Mouse (Mus musculus): ENCODE results near the gene Rnf222. TPM values are rescaled to one million over a fixed set of nuclear protein-coding genes. Genes with fewer than 3 reads are reported as not detected.

The Rnf222 gene
- polyA plus RNA-seq (2016; fragmentation: Nextera tagmentation; extraction: Ambion mirVana): 0.07 and 0.10 TPM in 2 replicates

DNA sequence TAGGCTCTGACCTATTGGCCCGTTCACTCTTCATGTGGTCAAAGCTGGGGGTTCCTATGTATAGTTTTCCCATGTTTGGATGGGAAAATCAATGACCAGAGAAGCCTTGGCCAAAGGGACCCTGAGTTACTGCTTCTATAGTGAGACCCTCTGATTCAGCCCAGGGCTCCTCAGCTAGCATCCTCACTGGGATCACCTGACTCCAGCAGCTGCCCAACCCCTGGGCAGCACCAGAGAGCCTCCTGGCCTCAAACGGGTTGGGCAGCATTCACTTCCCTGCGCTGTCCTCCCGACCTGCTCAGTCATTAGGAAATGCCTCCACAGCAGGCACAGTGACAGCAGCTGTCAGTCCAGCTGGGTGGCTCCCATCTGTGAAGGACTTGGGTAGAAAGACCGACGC lies at the start of gene Rnf222:
Gene Rnf222 (plus strand): TSS at position 301 of the 400 bp plus-strand sequence.
- no peak within 1 kb of the TSS for H3K9ac ChIP-seq
- H3K4me3 ChIP-seq: no peak within 1 kb of the TSS
- H3K36me3 ChIP-seq: no peaks in the 10 kb centered on the region
- H3K27me3 ChIP-seq (replicated peaks): no peaks in the 10 kb centered on the region
- H3K27ac ChIP-seq: no peak within 1 kb of the TSS
- H3K4me2 ChIP-seq: no peak within 1 kb of the TSS
- peaks cover 50% of the 10 kb centered on the region for H3K4me1 ChIP-seq
- ATAC-seq: no peak
- no peaks in the 10 kb centered on the region for H3K9me3 ChIP-seq (replicated peaks)
- WGBS (ENCODE audit: insufficient replicate concordance): 46% methylated on average over 6 of the region's 6 CpGs

DNA sequence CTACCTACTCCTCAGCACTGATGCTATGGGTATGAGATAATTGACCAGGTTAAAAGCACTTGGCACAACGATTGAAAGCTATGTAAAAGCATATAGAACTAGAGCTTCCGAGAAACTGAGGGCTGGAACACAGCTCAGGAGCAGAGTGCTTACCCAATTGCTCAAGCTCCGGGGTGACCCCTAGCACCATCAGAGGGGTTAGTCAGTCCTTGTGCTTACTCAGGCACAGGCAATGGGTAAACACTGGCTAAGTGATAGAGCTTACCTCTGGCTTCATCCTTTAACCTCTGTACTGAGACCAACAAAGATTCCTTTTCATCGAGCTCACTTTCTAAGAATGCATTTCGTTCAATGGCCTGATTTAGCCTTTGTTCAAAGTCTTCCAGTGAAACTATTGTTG lies 48.7 kb upstream of the Rnf222 start:
- WGBS (ENCODE audit: insufficient replicate concordance): 82% methylated on average over 5 of the region's 5 CpGs
- H3K27ac ChIP-seq: no peak overlapping the region
- H3K4me2 ChIP-seq: no peak overlapping the region
- H3K9me3 ChIP-seq (replicated peaks): no peaks in the 10 kb centered on the region
- no peak for ATAC-seq
- H3K4me1 ChIP-seq: no peaks in the 10 kb centered on the region
- H3K4me3 ChIP-seq: no peak overlapping the region
- H3K27me3 ChIP-seq (replicated peaks): no peaks in the 10 kb centered on the region
- H3K9ac ChIP-seq: no peak overlapping the region
- peaks cover 83% of the 10 kb centered on the region for H3K36me3 ChIP-seq

DNA sequence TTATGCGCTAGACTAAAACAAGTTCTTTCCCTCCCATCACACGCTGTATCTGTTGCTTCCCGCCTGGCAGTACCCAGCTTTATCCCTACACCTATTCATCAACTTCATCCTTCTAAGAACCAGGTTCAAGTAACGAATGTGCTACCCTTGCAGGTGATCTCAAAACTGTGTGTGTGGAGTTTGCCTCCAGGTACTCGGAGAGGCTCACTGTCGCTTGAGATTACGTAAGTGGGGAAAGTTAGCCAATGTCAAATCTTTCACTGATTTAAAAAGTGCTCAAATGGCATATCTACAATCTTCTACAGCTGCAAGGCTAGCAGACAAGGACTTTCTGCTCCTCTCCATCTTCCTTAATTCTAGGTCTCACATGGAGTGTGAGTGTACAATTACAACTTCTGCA lies 37.5 kb upstream of the Rnf222 start:
- ATAC-seq: no peak
- Histone ChIP-seq H3K9me3 (replicated peaks) (no peaks in the 10 kb centered on the region), H3K9ac (no peak overlapping the region; the same call in 1 of the 2 replicates), H3K27me3 (replicated peaks) (no peaks in the 10 kb centered on the region), H3K4me2 (peak overlapping the region; percentile 92), H3K27ac (no peak overlapping the region), H3K4me3 (no peak overlapping the region), H3K4me1 (peaks cover 58% of the 10 kb centered on the region), H3K36me3 (peaks cover 6% of the 10 kb centered on the region; the same call in 1 of the 2 replicates)
- 79% methylated on average over 7 of the region's 7 CpGs for WGBS (ENCODE audit: insufficient replicate concordance)

DNA sequence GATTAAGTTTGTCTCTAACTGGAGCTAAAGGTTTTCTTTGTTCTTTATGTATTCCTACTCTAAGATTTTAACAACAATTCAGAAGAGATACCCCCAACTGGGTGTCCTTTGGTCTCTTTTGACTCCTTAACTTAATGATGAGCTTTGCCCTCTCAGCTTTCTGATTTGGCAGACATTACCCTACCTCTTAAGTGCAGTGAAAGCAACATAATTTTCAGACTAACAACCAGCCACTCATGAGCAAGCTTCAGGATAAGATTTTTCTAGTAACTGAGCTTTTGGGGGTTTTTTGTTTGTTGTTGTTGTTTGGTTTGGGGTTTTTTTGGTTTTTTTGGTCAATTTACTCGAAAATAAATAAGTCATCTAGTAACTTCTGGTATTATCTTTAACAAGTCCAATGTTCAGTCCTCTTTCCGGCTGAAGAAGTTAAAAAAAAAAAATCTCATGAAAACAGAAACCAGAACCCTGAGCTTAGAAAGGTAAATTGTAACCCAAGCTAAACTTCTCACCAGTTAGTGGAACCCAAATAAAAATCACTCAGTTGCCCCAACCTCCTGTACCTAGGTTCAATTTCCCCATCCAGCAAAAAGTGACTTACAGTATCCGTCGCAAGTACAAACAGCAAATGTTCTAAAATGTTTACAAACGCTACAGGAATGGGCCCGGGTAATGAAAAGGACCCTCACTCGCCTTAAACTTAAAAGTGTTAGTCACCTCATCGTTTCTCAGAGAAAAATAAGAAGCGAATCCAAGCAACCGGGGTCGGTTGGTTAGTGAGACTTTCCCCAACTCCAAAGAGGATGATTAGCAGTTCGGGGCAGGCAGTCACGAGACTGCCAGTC lies 36.5 kb upstream of the Rnf222 start:
- no peak for ATAC-seq
- H3K27me3 ChIP-seq (replicated peaks): no peaks in the 10 kb centered on the region
- H3K4me2 ChIP-seq: peak overlapping the region; percentile 92
- H3K27ac ChIP-seq: peak overlapping the region; percentile 99
- H3K9ac ChIP-seq: peak overlapping the region; percentile 98
- WGBS (ENCODE audit: insufficient replicate concordance): 2% methylated on average over 13 of the region's 13 CpGs
- H3K4me3 ChIP-seq: peak overlapping the region; percentile 98
- no peaks in the 10 kb centered on the region for H3K9me3 ChIP-seq (replicated peaks)
- peaks cover 6% of the 10 kb centered on the region; the same call in 1 of the 2 replicates for H3K36me3 ChIP-seq
- H3K4me1 ChIP-seq: peaks cover 64% of the 10 kb centered on the region

DNA sequence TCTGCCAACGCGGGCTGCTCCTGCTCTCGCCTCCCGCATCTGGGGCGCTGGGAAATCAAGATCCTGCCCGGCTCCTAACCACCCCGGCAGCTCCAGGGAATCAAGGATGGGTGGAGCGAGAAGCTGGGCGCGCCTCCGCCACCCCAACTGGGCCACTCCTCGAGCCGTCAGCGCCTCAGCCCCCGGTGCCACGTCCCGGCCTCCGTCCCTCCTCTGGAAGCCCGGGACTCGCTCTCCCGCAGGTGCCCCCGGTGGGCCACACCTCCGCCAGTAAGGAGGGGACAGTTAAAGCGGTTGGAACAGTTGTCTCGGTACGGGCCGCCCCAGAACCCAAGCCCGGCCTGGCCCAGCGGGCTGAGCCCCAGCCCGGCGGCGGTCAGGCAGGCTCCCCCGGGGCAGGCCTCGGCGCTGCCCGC lies 35.9 kb upstream of the Rnf222 start:
- H3K27ac ChIP-seq: peak overlapping the region; percentile 99

DNA sequence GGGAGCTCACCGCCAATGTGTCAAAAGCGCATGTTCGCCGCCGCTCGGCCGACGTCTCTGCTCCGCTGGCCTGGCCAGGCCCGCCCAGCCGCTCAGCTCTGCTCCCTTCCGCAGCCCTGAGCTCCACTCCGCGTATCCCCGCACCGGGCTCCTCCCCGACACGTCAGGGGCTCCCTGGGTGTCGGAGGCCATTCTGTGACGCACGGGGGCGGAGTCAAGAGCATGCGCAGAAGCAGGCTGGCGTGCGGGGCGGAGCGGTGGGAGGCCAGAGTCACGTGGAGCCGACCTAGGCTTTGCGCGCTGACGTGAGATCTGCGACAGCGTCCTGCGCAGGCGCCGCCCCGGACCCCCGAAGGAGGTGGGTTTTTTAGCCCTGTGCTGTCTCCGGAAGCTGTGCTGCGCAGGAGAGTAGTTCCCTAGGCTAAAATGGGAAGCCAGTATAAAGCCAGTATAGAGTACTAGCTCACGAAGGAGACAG lies 35.4 kb upstream of the Rnf222 start:
- no peaks in the 10 kb centered on the region for H3K9me3 ChIP-seq (replicated peaks)
- under 1% methylated on average over 42 of the region's 42 CpGs for WGBS (ENCODE audit: insufficient replicate concordance)
- H3K27me3 ChIP-seq (replicated peaks): no peaks in the 10 kb centered on the region
- peak; percentile 98 for ATAC-seq
- H3K27ac ChIP-seq: peak overlapping the region; percentile 99
- H3K36me3 ChIP-seq: peaks cover 6% of the 10 kb centered on the region; the same call in 1 of the 2 replicates
- H3K4me1 ChIP-seq: peaks cover 58% of the 10 kb centered on the region
- peak overlapping the region; percentile 92 for H3K4me2 ChIP-seq
- peak overlapping the region; percentile 98 for H3K9ac ChIP-seq
- H3K4me3 ChIP-seq: peak overlapping the region; percentile 98

More for the DNA sequence above, 35.9 kb upstream of the Rnf222 start:
- Histone ChIP-seq H3K36me3 (peaks cover 6% of the 10 kb centered on the region; the same call in 1 of the 2 replicates), H3K4me1 (peaks cover 62% of the 10 kb centered on the region), H3K9me3 (replicated peaks) (no peaks in the 10 kb centered on the region), H3K9ac (peak overlapping the region; percentile 98), H3K4me3 (peak overlapping the region; percentile 98), H3K27me3 (replicated peaks) (no peaks in the 10 kb centered on the region), H3K4me2 (peak overlapping the region; percentile 92)
- under 1% methylated on average over 36 of the region's 36 CpGs for WGBS (ENCODE audit: insufficient replicate concordance)
- peak; percentile 79 for ATAC-seq

DNA sequence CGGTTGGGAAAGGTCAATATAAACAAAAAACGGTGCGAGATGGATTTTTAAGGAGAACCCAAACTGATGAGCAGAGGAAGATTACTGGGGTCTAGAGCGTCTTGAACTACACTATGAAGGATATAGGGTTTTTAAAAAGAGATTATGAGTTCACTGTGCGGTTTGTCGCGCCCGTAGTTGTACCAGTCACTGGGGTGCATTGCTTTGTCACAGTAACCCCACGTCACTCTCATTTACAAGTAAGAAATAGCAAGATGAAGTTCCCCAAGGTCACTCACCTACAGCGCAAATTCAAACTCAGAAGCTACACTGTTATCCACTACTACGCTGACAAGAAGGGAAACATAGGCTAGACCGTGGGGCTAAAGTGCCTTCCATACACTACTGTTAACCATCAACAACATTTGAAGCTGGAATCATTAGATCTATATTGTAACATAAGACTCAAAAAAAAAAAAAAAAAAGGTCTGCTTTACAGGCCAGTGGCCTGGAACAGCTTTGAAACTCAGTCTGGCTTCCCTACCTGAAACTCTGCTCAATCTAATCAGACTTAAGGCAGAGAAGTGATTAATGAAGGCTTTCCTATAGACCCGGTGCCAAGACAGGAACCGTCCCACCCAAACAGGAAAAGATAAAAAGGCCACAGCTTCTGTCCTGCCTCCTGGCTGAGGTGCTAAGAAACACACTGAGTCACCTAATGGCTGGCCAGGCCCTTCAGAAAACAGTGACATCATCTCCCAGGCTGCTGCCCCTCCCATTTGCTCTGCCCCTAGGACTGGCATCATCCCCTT lies 34.5 kb upstream of the Rnf222 start:
- Histone ChIP-seq H3K27ac (peak overlapping the region; percentile 99), H3K27me3 (replicated peaks) (no peaks in the 10 kb centered on the region), H3K9ac (peak overlapping the region; percentile 98), H3K4me1 (peaks cover 58% of the 10 kb centered on the region), H3K4me3 (peak overlapping the region; percentile 98), H3K36me3 (peaks cover 6% of the 10 kb centered on the region; the same call in 1 of the 2 replicates), H3K9me3 (replicated peaks) (no peaks in the 10 kb centered on the region), H3K4me2 (peak overlapping the region; percentile 92)
- 19% methylated on average over 14 of the region's 14 CpGs for WGBS (ENCODE audit: insufficient replicate concordance)
- peak; percentile 14 for ATAC-seq

DNA sequence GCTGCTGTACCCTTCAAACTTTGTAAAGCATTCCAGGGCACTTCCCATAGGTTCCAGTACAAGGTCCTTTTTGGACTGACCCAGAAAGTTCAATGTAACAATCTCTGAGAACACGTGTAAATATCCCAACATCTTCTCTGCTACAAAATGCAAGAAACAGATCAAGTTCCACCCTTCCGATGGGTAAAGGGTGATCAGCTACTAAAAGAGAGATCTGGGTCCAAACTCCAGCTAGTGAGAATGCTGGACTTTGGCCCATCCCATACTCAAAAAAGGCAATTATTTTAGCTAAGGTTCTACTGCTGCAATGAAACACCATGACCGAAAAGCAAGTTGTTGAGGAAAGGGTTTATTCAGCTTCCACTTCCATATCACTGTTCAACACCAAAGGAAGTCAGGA lies 33.7 kb upstream of the Rnf222 start:
- peaks cover 60% of the 10 kb centered on the region for H3K4me1 ChIP-seq

DNA sequence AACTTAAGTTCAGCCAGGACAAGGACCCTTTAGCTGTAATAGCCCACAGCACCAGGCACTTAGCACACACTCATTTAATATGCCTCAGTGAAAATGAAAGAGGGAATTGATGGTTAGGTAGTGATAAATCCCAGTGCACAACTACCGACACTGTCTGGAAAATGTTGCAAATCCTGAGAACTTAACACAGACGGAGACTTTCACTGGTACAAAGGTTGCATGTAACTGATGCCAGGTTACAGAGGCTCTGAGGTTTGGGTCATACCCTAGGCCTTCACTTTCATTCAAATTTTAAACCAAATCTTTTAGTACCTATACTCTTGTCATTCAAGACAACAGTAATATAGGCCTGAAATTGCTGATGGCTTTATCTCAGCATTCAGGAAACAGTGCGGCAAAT lies 31.0 kb upstream of the Rnf222 start:
- H3K9me3 ChIP-seq (replicated peaks): no peaks in the 10 kb centered on the region
- H3K4me3 ChIP-seq: no peak overlapping the region
- H3K36me3 ChIP-seq: no peaks in the 10 kb centered on the region
- H3K4me2 ChIP-seq: no peak overlapping the region
- 79% methylated on average over 3 of the region's 3 CpGs for WGBS (ENCODE audit: insufficient replicate concordance)
- no peaks in the 10 kb centered on the region for H3K27me3 ChIP-seq (replicated peaks)
- no peak overlapping the region for H3K9ac ChIP-seq
- H3K4me1 ChIP-seq: peaks cover 42% of the 10 kb centered on the region
- no peak for ATAC-seq
- H3K27ac ChIP-seq: no peak overlapping the region

More for the DNA sequence above, 33.7 kb upstream of the Rnf222 start:
- 73% methylated on average over 3 of the region's 3 CpGs for WGBS (ENCODE audit: insufficient replicate concordance)
- Histone ChIP-seq H3K27me3 (replicated peaks) (no peaks in the 10 kb centered on the region), H3K4me2 (0 out of 2 replicates have a peak overlapping the region, but pooled peaks have one; percentile 92), H3K9ac (no peak overlapping the region; the same call in 1 of the 2 replicates), H3K27ac (peak overlapping the region; percentile 99), H3K4me3 (no peak overlapping the region), H3K9me3 (replicated peaks) (no peaks in the 10 kb centered on the region), H3K36me3 (peaks cover 1% of the 10 kb centered on the region; the same call in 1 of the 2 replicates)
- ATAC-seq: no peak

DNA sequence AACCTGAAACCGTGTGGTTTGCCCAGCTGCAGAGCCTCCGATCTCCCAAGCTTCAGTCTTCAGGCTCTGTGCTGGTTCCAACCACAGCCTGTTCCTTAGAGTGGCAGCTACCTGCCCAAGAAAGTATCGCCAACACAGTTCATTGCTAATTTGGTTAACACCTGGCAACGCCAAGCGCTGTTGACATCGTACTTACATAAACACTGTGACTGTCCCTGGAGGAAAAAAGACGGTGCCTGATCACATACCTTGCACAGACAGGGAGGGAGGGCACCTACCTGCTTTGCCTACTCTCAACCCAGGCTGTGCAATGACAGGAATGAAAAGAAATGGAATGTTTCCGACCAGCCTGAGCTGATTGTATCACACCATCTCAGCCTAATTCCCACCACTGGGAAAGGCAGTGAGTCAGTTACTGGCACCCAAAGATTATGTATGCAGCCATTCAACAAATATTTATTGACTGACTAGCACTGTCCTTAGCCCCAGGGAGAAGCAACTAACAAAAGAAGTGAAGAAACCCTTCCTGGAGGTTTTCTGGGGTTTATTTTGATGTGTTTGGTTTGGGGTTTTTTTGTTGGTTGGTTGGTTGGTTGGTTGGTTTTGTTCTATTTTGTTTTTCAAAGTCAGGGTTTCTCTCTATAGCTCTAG lies 28.3 kb upstream of the Rnf222 start:
- Histone ChIP-seq H3K27me3 (replicated peaks) (0 out of 2 replicates have a peak, but pooled peaks cover 10% of the 10 kb centered on the region), H3K4me2 (no peak overlapping the region), H3K4me1 (peaks cover 40% of the 10 kb centered on the region), H3K27ac (no peak overlapping the region), H3K4me3 (no peak overlapping the region), H3K9ac (no peak overlapping the region), H3K36me3 (no peaks in the 10 kb centered on the region), H3K9me3 (replicated peaks) (no peaks in the 10 kb centered on the region)
- ATAC-seq: no peak
- 70% methylated on average over 8 of the region's 8 CpGs for WGBS (ENCODE audit: insufficient replicate concordance)

DNA sequence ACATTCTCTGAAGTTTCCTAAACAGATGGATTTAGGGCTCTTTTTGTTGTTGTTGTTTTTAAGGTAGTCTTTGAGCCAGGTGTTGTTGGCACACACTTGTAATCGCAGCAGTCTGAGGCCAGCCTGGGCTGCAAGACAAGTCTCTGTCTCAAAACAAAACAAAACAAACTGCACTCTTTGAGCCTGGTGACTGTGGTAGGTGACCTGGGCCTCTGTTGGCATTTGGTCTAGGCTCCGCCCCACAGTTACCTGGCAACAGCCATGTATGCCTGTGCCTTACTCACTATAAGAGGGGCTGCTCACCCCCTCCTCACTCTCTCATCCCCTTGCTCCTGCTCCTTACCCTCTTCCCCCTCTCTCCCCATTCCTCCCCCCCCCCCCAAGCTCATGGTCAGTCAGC lies 26.1 kb upstream of the Rnf222 start:
- Histone ChIP-seq H3K4me3 (no peak overlapping the region), H3K36me3 (no peaks in the 10 kb centered on the region), H3K27me3 (replicated peaks) (peaks cover 20% of the 10 kb centered on the region), H3K9me3 (replicated peaks) (no peaks in the 10 kb centered on the region), H3K27ac (no peak overlapping the region), H3K4me2 (no peak overlapping the region), H3K9ac (no peak overlapping the region), H3K4me1 (peaks cover 26% of the 10 kb centered on the region)
- 68% methylated on average over 2 of the region's 2 CpGs for WGBS (ENCODE audit: insufficient replicate concordance)
- ATAC-seq: no peak

Measured in liver, embryonic 12.5 days (tissue).